Mouse (Mus musculus): ENCODE results near the gene Pth2. TPM values are rescaled to one million over a fixed set of nuclear protein-coding genes. Genes with fewer than 3 reads are reported as not detected.

The Pth2 gene
- not detected for total RNA-seq (2021)

DNA sequence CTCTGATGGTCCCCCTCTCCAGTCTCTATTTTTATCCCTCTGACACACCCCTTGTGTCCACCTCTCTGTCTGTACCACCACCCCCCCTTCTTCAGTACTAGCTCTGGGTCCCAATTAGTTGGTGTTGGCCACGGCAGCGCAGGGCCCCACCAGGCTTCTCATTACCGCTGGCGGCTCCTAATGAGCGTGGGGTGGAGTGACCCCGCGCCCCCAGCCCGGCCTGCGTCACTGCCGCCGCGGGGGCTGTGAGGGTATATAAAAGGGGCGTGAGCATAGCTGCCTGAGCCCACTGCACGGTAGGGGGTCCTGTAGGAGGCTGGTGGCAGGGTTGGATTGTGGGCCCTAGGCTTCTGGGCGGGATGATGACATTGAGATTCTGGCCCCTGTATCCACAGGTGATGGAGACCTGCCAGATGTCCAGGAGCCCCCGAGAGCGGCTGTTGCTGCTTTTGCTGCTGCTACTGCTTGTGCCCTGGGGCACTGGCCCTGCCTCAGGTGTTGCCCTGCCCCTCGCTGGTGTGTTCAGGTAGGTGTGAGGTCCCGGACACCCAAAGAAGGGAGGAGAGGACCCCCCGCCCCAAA lies at the start of gene Pth2:
Gene Pth2 (plus strand): TSS at position 100 of the 582 bp plus-strand sequence.
- no peak for DNase-seq (ENCODE audit: low spot score)
- intact Hi-C loops (cut with DNase I) = no loop called here

- intact Hi-C loops (cut with DNase I) = no loop called here
- DNase-seq (ENCODE audit: low spot score) = no peak
Observed at GRCm38 (mm10) chr7:45131850-45132249, 48.9 kb upstream of the Pth2 start.

GRCm38 (mm10) chr7:45133446-45134159 lies 47.2 kb upstream of the Pth2 start:
- intact Hi-C loops (cut with DNase I) = no loop called here
- DNase-seq (ENCODE audit: low spot score) = no peak

DNA sequence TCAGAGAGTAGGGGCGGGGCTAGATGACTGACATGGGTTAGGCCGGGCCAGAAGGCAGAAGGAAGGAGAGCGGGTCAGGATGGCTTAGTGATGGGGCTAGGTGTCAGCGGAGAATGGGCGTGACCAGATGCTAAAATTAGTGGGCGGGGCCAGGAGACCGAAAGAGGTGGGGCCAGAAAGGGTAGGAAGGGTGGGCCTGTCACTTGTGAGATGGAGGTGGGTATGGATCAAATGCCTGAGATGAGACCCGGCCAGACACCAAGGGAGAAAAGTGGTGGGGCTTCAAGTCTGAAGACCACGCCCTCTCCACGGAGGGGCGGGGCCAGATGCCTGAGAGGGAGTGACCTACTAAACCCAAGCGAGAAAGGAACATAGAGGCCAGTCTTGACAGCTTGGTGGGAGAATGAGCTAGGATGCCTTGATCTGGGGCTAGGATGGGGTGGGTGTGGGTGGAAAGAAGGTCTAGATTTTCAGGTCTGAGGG lies 46.2 kb upstream of the Pth2 start:
- intact Hi-C loops (cut with DNase I) = no loop called here
- no peak for DNase-seq (ENCODE audit: low spot score)

DNA sequence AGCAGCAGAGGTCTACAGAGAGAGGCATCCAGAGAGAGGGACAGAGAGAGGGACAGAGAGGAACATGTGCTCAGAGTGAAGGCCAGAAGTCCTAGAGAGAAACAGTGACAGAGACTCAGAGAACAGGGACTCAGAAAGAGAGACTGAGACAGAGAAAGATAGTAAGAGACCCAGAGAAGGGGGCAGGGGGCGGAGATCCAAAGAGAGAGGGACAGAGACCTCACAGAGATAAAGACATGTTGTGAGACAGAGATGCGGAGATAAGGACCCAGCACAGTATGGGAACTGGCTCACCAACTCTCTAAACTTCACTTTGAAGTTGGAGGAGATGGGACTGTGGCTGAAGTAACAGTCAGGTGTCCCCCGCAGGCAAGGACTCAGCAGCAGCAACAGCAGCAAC lies 45.4 kb upstream of the Pth2 start:
- no peak for DNase-seq (ENCODE audit: low spot score)
- intact Hi-C loops (cut with DNase I) = no loop called here

- peak; percentile 89 for DNase-seq (ENCODE audit: low spot score)
- intact Hi-C loops (cut with DNase I) = loop anchor here (1.0 kb wide), 1 partner anchor 58 kb away; no protein-coding TSS in a partner anchor
Observed at GRCm38 (mm10) chr7:45135993-45136567, 44.7 kb upstream of the Pth2 start, which contains the start of the genes Gm45713 and Flt3l. Gene Gm45713 (minus strand): TSS chr7:45136231. Gene Flt3l (minus strand): TSS chr7:45136432.

GRCm38 (mm10) chr7:45137171-45138006 lies 43.4 kb upstream of the Pth2 start:
- no peak for DNase-seq (ENCODE audit: low spot score)
- intact Hi-C loops (cut with DNase I) = no loop called here

- intact Hi-C loops (cut with DNase I) = no loop called here
- DNase-seq (ENCODE audit: low spot score) = no peak
Observed at GRCm38 (mm10) chr7:45138403-45138802, 42.4 kb upstream of the Pth2 start.

DNA sequence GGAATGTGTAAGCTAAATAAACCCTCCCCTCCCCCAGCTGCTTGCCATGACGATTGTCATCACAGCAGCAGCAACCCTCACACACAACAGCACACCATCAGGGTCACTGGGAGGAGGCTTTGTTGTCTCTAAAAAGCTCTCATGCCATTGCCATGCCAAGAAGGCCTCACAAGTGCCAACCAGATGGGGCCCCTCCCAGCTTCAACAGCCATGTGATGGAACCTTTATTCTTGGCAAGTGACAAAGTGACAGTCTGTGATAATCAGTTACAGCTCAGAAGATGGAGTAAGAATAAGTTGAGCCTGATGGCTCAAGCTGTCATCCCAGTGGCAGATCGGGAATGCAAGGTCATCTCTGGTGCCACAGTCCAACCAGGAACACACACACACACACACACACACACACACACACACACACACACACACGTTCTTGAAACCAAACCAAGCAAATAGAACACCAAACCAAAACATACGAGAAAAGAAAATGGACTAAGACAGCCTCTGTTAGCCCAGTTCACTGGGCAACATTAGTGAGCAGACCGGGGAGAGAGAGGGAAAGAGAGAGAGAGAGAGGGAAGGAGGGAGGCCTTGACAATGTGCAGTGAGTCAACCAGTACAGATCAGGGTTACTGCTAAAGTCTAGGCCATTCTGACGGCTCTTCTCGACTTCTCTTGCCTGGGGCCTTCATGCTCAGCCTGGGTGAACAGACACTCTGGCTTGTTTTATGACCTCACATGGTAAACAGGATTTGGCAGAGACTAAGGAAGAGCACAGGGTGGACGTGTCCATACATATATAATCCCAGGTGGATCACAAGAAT lies 40.7 kb upstream of the Pth2 start:
- no peak for DNase-seq (ENCODE audit: low spot score)
- intact Hi-C loops (cut with DNase I) = no loop called here

DNA sequence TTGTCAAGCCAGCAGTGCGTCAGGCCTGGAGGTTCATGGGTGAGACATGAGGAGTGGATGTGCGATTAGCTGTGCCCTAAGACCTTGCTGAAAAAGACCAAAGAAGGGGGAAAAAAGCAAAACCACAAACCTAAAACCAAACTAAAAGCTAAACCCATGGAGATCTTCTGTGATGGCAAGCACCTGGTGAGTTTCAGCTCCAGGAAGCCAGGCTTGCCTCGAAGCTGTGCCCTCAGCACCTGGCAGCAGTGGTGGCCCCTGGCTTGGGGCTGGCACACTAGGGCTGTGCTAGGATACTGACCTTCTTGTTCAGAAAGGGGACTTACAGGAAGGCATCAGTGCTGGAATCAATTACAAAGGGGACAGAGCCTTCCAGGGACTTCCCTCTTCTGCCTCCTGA lies 39.5 kb upstream of the Pth2 start:
- intact Hi-C loops (cut with DNase I) = no loop called here
- no peak for DNase-seq (ENCODE audit: low spot score)

DNA sequence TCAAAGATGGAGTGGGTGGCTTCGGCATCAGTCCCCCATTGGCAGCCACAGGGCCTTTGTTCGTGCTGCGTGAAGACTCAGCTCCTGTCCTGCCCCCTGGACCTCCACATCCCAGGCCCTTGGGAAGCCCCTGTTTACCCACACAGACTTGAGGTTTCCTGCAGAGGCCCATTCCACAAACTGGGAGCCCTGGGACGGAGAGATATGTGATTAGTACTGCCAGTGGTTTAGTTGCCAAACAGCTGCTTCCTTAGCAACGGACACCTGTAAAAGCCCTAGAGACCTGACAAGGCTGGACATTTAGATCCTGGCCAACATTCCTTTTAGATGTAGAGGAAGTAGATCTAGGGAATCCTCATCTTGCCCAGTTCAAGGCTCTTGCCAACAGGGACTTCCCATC lies 38.9 kb upstream of the Pth2 start:
- intact Hi-C loops (cut with DNase I) = no loop called here
- no peak for DNase-seq (ENCODE audit: low spot score)

- intact Hi-C loops (cut with DNase I) = no loop called here
- DNase-seq (ENCODE audit: low spot score) = no peak
Observed at GRCm38 (mm10) chr7:45144368-45145174, 36.2 kb upstream of the Pth2 start.

DNA sequence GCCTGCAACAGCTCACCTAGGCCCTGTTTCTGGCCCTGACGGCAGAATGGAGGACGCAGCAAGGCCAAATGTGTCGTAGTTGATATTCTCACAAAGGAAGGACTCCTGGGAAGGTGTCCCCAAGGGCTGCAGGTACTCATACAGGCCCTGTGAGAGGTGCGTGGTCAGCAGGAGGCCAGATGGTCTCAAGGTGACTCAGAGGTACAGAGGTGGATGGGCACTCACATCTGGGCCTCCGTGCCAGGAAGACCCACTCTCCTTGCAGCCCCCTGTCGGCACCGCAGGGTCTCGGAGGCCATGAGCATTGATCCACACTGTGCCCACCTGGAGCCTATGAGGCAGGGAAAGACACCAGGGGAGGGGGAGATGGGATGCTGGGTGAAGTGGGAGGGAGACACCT lies 35.3 kb upstream of the Pth2 start:
- no peak for DNase-seq (ENCODE audit: low spot score)
- intact Hi-C loops (cut with DNase I) = no loop called here

DNA sequence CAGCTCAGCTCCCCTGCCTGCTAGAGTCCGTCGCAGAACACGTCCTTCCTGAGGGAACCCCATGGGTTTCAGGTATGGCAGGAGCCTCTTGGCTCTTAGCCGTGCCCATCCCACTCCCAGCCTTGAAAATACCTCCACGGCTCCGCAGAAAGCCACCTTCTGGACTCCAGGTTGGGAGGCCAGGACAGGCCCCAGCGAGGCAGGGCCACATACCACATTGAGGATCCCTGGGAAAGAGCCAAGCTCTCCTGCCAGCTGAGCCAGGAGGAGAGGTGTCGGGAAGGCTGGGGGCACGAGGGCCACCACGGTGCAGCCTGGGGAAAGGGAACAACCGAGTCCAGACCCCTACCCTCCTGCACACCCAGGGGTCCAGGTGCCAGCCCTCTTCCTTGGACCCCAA lies 33.5 kb upstream of the Pth2 start:
- intact Hi-C loops (cut with DNase I) = no loop called here
- no peak for DNase-seq (ENCODE audit: low spot score)

GRCm38 (mm10) chr7:45147899-45148298 lies 32.9 kb upstream of the Pth2 start:
- no peak for DNase-seq (ENCODE audit: low spot score)
- intact Hi-C loops (cut with DNase I) = no loop called here

DNA sequence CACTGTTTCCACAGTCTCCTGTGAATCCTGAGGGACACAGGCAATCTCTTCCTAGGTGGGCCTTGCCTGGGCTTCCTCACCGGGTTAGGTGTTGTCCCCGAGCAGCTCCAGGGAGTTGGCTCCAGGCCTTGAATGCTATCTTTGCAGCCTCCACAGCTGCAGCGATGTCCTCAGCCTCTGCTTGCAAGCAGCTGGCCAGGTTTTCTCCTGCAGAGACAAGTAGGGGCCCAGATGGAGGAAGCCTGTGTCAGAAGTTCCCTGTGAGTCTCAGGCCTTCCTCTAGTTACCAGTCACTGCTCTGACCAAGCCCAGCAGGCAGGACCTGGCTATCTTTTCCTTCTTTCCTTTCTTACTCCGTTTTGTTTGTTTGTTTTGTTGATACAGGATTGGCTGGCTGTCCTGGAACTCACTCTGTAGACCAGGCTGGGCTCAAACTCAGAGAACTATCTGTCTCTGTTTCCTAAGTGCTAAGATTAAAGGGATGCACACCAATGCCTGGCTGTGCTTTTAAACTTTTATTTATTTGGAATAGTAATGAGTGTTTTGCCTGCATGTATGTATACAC lies 32.2 kb upstream of the Pth2 start:
- intact Hi-C loops (cut with DNase I) = no loop called here
- DNase-seq (ENCODE audit: low spot score) = no peak

DNA sequence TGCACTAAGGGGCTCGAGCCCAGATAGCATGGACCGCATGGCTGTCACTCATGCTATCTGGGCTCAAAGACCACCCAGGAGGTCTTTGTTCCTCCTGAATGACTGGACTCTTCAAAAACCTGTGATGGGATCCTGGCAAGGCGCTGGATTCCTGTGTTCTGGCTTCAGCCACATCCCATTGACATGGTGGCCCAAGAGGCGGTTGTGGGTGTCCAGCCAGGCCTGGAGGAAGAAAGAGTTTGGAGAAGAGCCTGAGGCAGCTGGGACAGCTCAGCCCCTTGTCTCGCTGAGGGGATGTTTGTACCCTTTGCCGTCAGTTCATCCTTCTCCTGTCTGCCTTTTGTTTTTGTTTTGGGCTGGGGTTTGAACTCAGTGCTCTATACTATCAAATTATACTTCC lies 31.2 kb upstream of the Pth2 start:
- intact Hi-C loops (cut with DNase I) = no loop called here
- peak; percentile 57 for DNase-seq (ENCODE audit: low spot score)

GRCm38 (mm10) chr7:45150321-45150720 lies 30.5 kb upstream of the Pth2 start:
- DNase-seq (ENCODE audit: low spot score) = no peak
- intact Hi-C loops (cut with DNase I) = no loop called here

Measured in heart, postnatal 25 days (tissue).